Comparison of ENCODE assay signal across 16 mouse cellular contexts in the genomic region with DNA sequence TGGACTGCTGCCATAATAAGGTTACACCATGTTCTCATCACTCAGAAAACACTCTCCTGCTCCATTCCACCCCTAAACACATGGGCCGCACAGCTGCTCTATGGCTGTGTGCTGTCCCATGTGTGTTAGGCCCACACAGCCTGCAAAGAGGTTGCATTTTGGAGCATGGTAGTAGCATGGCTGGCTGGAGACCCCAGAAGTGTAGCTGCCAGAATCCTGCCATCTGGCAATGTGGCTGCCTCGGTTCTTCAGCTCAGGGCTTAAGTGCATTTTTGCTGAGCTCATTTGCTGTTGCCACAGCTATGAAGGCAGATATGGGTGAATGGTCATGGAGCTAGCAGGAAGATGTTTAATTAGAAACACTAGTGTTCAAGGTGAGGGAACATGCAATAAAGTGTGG. TPM values are rescaled to one million over a fixed set of nuclear protein-coding genes. Genes with fewer than 3 reads are reported as not detected.
DNase-seq lines count a peak whose midpoint lies in the region; ATAC-seq and TF ChIP-seq lines count a peak whose summit lies in the region.
"Had no signal": no experiment of that assay in that cellular context is flagged by ENCODE, and none has a peak within 500 bp of the region (broad histone marks: within the 10 kb centered on the region; RNA-seq: fewer than 3 reads in every experiment).

No protein-coding gene starts in this region.

- no peak overlapping the region for H3K4me2 ChIP-seq in forebrain, embryonic 14.5 days (ENCODE audit: low read length)
- H3K4me2 ChIP-seq in hindbrain, postnatal 0 days (ENCODE audit: low read depth, low read length), result no peak overlapping the region
- H3K4me2 ChIP-seq in midbrain, embryonic 15.5 days, result no peak overlapping the region
- H3K4me2 ChIP-seq in liver, postnatal 0 days (ENCODE audit: low read depth, low read length), result no peak overlapping the region
- H3K4me2 ChIP-seq: liver, embryonic 15.5 days; midbrain, embryonic 12.5 days had no signal

- no peak for TF ChIP-seq CTCF in hindbrain, postnatal 0 days (IDR thresholded peaks at IDR 0.05; ENCODE audit: low read depth)
- TF ChIP-seq CTCF in liver, postnatal 0 days (IDR thresholded peaks at IDR 0.05; ENCODE audit: low read depth), result no peak

- no peaks in the 10 kb centered on the region for H3K9me3 ChIP-seq in forebrain, embryonic 14.5 days (replicated peaks; ENCODE audit: control insufficient read depth, low read length)
- H3K9me3 ChIP-seq in hindbrain, postnatal 0 days (ENCODE audit: low read length), result no peaks in the 10 kb centered on the region
- H3K9me3 ChIP-seq in midbrain, embryonic 15.5 days, result no peaks in the 10 kb centered on the region
- H3K9me3 ChIP-seq in liver, postnatal 0 days (ENCODE audit: low read length), result no peaks in the 10 kb centered on the region
- H3K9me3 ChIP-seq: liver, embryonic 15.5 days; midbrain, embryonic 12.5 days had no signal

- H3K27me3 ChIP-seq in forebrain, embryonic 14.5 days (replicated peaks; ENCODE audit: control insufficient read depth, insufficient read depth, low read length), result no peaks in the 10 kb centered on the region
- no peaks in the 10 kb centered on the region for H3K27me3 ChIP-seq in hindbrain, postnatal 0 days (ENCODE audit: insufficient read depth, low read length)
- H3K27me3 ChIP-seq in midbrain, embryonic 15.5 days (replicated peaks), result no peaks in the 10 kb centered on the region
- H3K27me3 ChIP-seq in liver, postnatal 0 days (ENCODE audit: insufficient read depth, low read length), result no peaks in the 10 kb centered on the region
- H3K27me3 ChIP-seq: liver, embryonic 15.5 days; midbrain, embryonic 12.5 days had no signal

- peaks cover 4% of the 10 kb centered on the region; the same call in 1 of the 2 replicates for H3K4me1 ChIP-seq in forebrain, embryonic 14.5 days (ENCODE audit: control insufficient read depth, insufficient read depth, low read length)
- no peaks in the 10 kb centered on the region for H3K4me1 ChIP-seq in hindbrain, postnatal 0 days (ENCODE audit: insufficient read depth, low read length)
- no peaks in the 10 kb centered on the region for H3K4me1 ChIP-seq in midbrain, embryonic 15.5 days
- H3K4me1 ChIP-seq in liver, postnatal 0 days (ENCODE audit: insufficient read depth), result no peaks in the 10 kb centered on the region
- H3K4me1 ChIP-seq: liver, embryonic 15.5 days; midbrain, embryonic 12.5 days had no signal

- H3K9ac ChIP-seq in forebrain, embryonic 14.5 days (ENCODE audit: low read length), result no peak overlapping the region
- no peak overlapping the region for H3K9ac ChIP-seq in hindbrain, postnatal 0 days (replicated peaks; ENCODE audit: low read length)
- H3K9ac ChIP-seq in midbrain, embryonic 15.5 days, result no peak overlapping the region
- H3K9ac ChIP-seq in liver, postnatal 0 days (replicated peaks), result no peak overlapping the region
- H3K9ac ChIP-seq: liver, embryonic 15.5 days; midbrain, embryonic 12.5 days had no signal

- no peak for DNase-seq in frontal cortex, adult 2 months (ENCODE audit: extremely low spot score in 1 of 2, low spot score in 1 of 2)
- peak; percentile 37 for DNase-seq in forebrain, embryonic 14.5 days (ENCODE audit: low spot score)
- peak; percentile 55 for DNase-seq in hindbrain, postnatal 0 days (ENCODE audit: low spot score)
- DNase-seq in adrenal gland, postnatal 36 days, result no peak
- no peak for DNase-seq in adrenal gland, adult (ENCODE audit: inconsistent age in 2 of 2, low spot score in 1 of 2)
- no peak for DNase-seq in liver, postnatal 0 days
- DNase-seq: adrenal gland, postnatal 25 days; cerebellum, adult 8-10 months; heart, adult 11 months; heart, postnatal 36 days; spleen, adult 18-20 months; thymus, postnatal 36 days had no signal

- H3K4me3 ChIP-seq in forebrain, embryonic 14.5 days (ENCODE audit: low read depth, low read length), result no peak overlapping the region
- no peak overlapping the region for H3K4me3 ChIP-seq in hindbrain, postnatal 0 days (ENCODE audit: low read length)
- no peak overlapping the region for H3K4me3 ChIP-seq in midbrain, embryonic 15.5 days
- no peak overlapping the region for H3K4me3 ChIP-seq in liver, postnatal 0 days (ENCODE audit: low read depth, low read length)
- H3K4me3 ChIP-seq: liver, embryonic 15.5 days; midbrain, embryonic 12.5 days had no signal

- 0 out of 2 replicates have a peak, but pooled peaks have one; percentile 38 for ATAC-seq in frontal cortex, adult (ENCODE audit: low TSS enrichment)
- ATAC-seq in forebrain, embryonic 14.5 days, result peak; percentile 62; the same call in 1 of the 2 replicates
- peak; percentile 73 for ATAC-seq in hindbrain, postnatal 0 days
- ATAC-seq in midbrain, embryonic 15.5 days (replicated peaks), result peak; percentile 42; the same call in 1 of the 2 replicates
- no peak for ATAC-seq in liver, postnatal 0 days

- 52% methylated on average over 2 of the region's 2 CpGs for WGBS in forebrain, embryonic 14.5 days
- 33% methylated on average over 2 of the region's 2 CpGs for WGBS in hindbrain, postnatal 0 days
- WGBS in midbrain, embryonic 15.5 days, result 55% methylated on average over 2 of the region's 2 CpGs
- WGBS in liver, postnatal 0 days (ENCODE audit: insufficient replicate concordance), result 75% methylated on average over 2 of the region's 2 CpGs

- H3K27ac ChIP-seq in forebrain, embryonic 14.5 days (ENCODE audit: low read depth, low read length), result no peak overlapping the region
- no peak overlapping the region for H3K27ac ChIP-seq in hindbrain, postnatal 0 days
- H3K27ac ChIP-seq in midbrain, embryonic 15.5 days, result no peak overlapping the region
- H3K27ac ChIP-seq in liver, postnatal 0 days (ENCODE audit: low read depth), result no peak overlapping the region
- H3K27ac ChIP-seq: liver, embryonic 15.5 days; midbrain, embryonic 12.5 days had no signal

- TF ChIP-seq EP300 in liver, postnatal 0 days (IDR thresholded peaks at IDR 0.05; ENCODE audit: low read depth), result no peak

- H3K36me3 ChIP-seq in forebrain, embryonic 14.5 days (ENCODE audit: control insufficient read depth, insufficient read depth, low read length), result no peaks in the 10 kb centered on the region
- H3K36me3 ChIP-seq in hindbrain, postnatal 0 days (ENCODE audit: insufficient read depth, low read length), result no peaks in the 10 kb centered on the region
- no peaks in the 10 kb centered on the region for H3K36me3 ChIP-seq in midbrain, embryonic 15.5 days (replicated peaks)
- H3K36me3 ChIP-seq in liver, postnatal 0 days (replicated peaks; ENCODE audit: insufficient read depth, low read length), result no peaks in the 10 kb centered on the region
- H3K36me3 ChIP-seq: liver, embryonic 15.5 days; midbrain, embryonic 12.5 days had no signal

RNA-seq across cellular contexts. Expression of a gene that starts 58.0 kb away (rescaled TPM):
- polyA plus RNA-seq in frontal cortex, adult 2 months (2012; rRNA removed), result 10.1 and 11.8 TPM in 2 replicates
- polyA plus RNA-seq in forebrain, embryonic 14.5 days (2014; fragmentation: Nextera tagmentation; extraction: Ambion mirVana), result 5.9 and 6.9 TPM in 2 replicates
- 8.4 and 9.2 TPM in 2 replicates for total RNA-seq in hindbrain, postnatal 0 days (2014; rRNA removed)
- polyA plus RNA-seq in hindbrain, postnatal 0 days (2015; fragmentation: Nextera tagmentation; extraction: Ambion mirVana), result 5.9 and 7.1 TPM in 2 replicates
- polyA plus RNA-seq in midbrain, embryonic 15.5 days (2015; fragmentation: Nextera tagmentation; extraction: Ambion mirVana), result 4.9 and 5.7 TPM in 2 replicates
- total RNA-seq in adrenal gland, postnatal 36 days (2021), result 10 to 100 TPM in 1 of 2 experiments, 1 to 10 TPM in 1; 7.9 to 12.0 TPM
- polyA plus RNA-seq in liver, postnatal 0 days (2015; fragmentation: Nextera tagmentation; extraction: Ambion mirVana), result 2.0 and 2.6 TPM in 2 replicates

Comparison
In these comparisons a context has a peak if more than half of its experiments do, and no peak if none do; other contexts are left out.
1. DNase-seq: peak in forebrain, embryonic 14.5 days (single experiment) and hindbrain, postnatal 0 days (single experiment); none in frontal cortex, adult 2 months (0 of 2), adrenal gland, postnatal 36 days (0 of 2), adrenal gland, adult (0 of 2) and liver, postnatal 0 days (single experiment).